Mouse (Mus musculus): ENCODE measurements around the gene Top2b.

Top2b gene

GRCm38 (mm10) chr14:16414163-16414562 is 49.2 kb downstream of the Top2b start:
- DNase-seq (ENCODE audit: low spot score in 2 of 2): no peak

GRCm38 (mm10) chr14:16427569-16427968 is 62.6 kb downstream of the Top2b start:
- no peak for DNase-seq (ENCODE audit: low spot score in 2 of 2)

- no peak for DNase-seq (ENCODE audit: low spot score in 2 of 2)
Observed at GRCm38 (mm10) chr14:16431941-16432499, 67.0 kb downstream of the Top2b start.

GRCm38 (mm10) chr14:16432550-16432949 is 67.6 kb downstream of the Top2b start:
- no peak for DNase-seq (ENCODE audit: low spot score in 2 of 2)

- no peak for DNase-seq (ENCODE audit: low spot score in 2 of 2)
Observed at GRCm38 (mm10) chr14:16433206-16433605, 68.2 kb downstream of the Top2b start.

GRCm38 (mm10) chr14:16434396-16435171 is 69.6 kb downstream of the Top2b start:
- DNase-seq (ENCODE audit: low spot score in 2 of 2): peak; percentile 25 to 34

GRCm38 (mm10) chr14:16437386-16437785 is 72.4 kb downstream of the Top2b start:
- no peak for DNase-seq (ENCODE audit: low spot score in 2 of 2)

GRCm38 (mm10) chr14:16439385-16440126 is 74.6 kb downstream of the Top2b start:
- DNase-seq (ENCODE audit: low spot score in 2 of 2): no peak

- DNase-seq (ENCODE audit: low spot score in 2 of 2): no peak
Observed at GRCm38 (mm10) chr14:16444859-16445258, 79.9 kb downstream of the Top2b start.

- DNase-seq (ENCODE audit: low spot score in 2 of 2): no peak
Observed at GRCm38 (mm10) chr14:16447587-16447986, 82.6 kb downstream of the Top2b start.

- no peak for DNase-seq (ENCODE audit: low spot score in 2 of 2)
Observed at GRCm38 (mm10) chr14:16448269-16448987, 83.4 kb downstream of the Top2b start.

GRCm38 (mm10) chr14:16478606-16479323 is 113.8 kb downstream of the Top2b start:
- no peak for DNase-seq (ENCODE audit: low spot score in 2 of 2)

GRCm38 (mm10) chr14:16479521-16479920 is 114.5 kb downstream of the Top2b start:
- DNase-seq (ENCODE audit: low spot score in 2 of 2): no peak

GRCm38 (mm10) chr14:16480621-16481020 is 115.6 kb downstream of the Top2b start:
- no peak for DNase-seq (ENCODE audit: low spot score in 2 of 2)

- no peak for DNase-seq (ENCODE audit: low spot score in 2 of 2)
Observed at GRCm38 (mm10) chr14:16483656-16484380, 118.8 kb downstream of the Top2b start.
